Mouse (Mus musculus) common myeloid progenitor, adult 5-6 weeks (primary cell): ENCODE measurements around the gene Mta3. TPM values are rescaled to one million over a fixed set of nuclear protein-coding genes. Genes with fewer than 3 reads are reported as not detected.

Experiments used
- ATAC-seq: replicated peaks from 2 replicates; pipeline ENCODE4 v1.8.0; 2016; ENCODE audit warnings: low read depth, mild to moderate bottlenecking, moderate TSS enrichment, inconsistent platforms; ENCODE audit not compliant: poor library complexity, severe bottlenecking
- total RNA-seq: library from RNA; stranded (forward); fragments of 200-1000, 187-1606 nt; gene quantifications from 2 replicates; pipeline ENCODE4 v1.2.3, GENCODE M21; 2017

Gene Mta3
- total RNA-seq, 1 experiment from 2014 or later: 75.8 TPM

GRCm38 (mm10) chr17:83870385-83870784 lies 164.4 kb downstream of the Mta3 start:
- no peak for ATAC-seq

Other genes starting within 250 kb of the Mta3 start
- 201 and 267 TPM in 2 replicates for gene Cox7a2l, start 188.8 kb upstream of the Mta3 start, total RNA-seq
- 0.14 and 1.5 TPM in 2 replicates for gene Kcng3, start 74.3 kb upstream of the Mta3 start, total RNA-seq
- 14.6 and 40.0 TPM in 2 replicates for gene Haao, start 141.8 kb downstream of the Mta3 start, total RNA-seq